Mouse (Mus musculus) lung, postnatal 0 days (tissue): ENCODE results near the gene Ciao2b.

ENCODE experiments used
- CTCF ChIP-seq: IDR thresholded peaks from 2 replicates; pipeline ENCODE4 v1.5.1; 2016; ENCODE audit warnings: antibody characterized with exemption, mild to moderate bottlenecking
- EP300 ChIP-seq: IDR thresholded peaks from 2 replicates; pipeline ENCODE4 v1.6.1; 2016; ENCODE audit warnings: antibody characterized with exemption, mild to moderate bottlenecking, control low read depth

DNA sequence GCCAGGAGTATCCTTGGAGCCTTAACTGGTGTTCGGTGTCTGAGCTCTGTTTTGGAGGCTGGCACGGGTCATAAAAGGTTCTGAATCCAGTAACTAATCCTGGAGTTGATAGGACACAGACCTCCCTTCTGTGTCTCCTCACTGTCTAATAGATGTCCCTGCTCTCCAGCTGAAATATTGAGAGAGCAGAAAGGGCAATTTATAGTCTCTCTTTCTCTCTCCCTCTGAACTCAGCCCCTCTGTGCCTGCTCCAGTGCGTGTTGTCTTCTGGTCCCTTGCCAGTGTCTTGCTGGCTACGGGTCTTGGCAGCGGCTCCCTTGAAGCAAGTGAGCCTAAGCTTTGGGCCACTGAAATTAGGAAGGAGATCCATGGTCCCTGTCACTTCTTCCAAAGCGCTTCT, 44.1 kb downstream of the Ciao2b start:
- TF ChIP-seq CTCF (no peak), EP300 (no peak)
